Mouse (Mus musculus) kidney, embryonic 15.5 days (tissue): ENCODE measurements around the gene Mef2a. TPM values are rescaled to one million over a fixed set of nuclear protein-coding genes. Genes with fewer than 3 reads are reported as not detected.

Experiments
- polyA plus RNA-seq: library from polyadenylated mRNA; unstranded; fragments of >200 nt; fragmentation: Nextera tagmentation; extraction: Ambion mirVana; gene quantifications from 2 replicates; pipeline ENCODE4 v1.2.1, GENCODE M21; 2015

Gene Mef2a
- polyA plus RNA-seq, 1 experiment from 2014 or later, result 36.0 TPM

Other genes with a start within 250 kb of the Mef2a start
- gene Lysmd4, start 150.3 kb downstream of the Mef2a start, polyA plus RNA-seq, result 13.6 and 17.3 TPM in 2 replicates